Mouse (Mus musculus) heart, embryonic 10.5 days (tissue): ENCODE measurements around the gene Gm17571. TPM values are rescaled to one million over a fixed set of nuclear protein-coding genes. Genes with fewer than 3 reads are reported as not detected.

Experiments
- polyA plus RNA-seq: library from polyadenylated mRNA; unstranded; fragments of >200 nt; fragmentation: Nextera tagmentation; extraction: Ambion mirVana; gene quantifications from 2 replicates; pipeline ENCODE4 v1.2.1, GENCODE M21; 2016

Gm17571 gene
- polyA plus RNA-seq, 1 experiment from 2014 or later, result not detected

Other genes starting within 250 kb of the Gm17571 start
- gene Jrkl, start 200.9 kb downstream of the Gm17571 start, polyA plus RNA-seq, result 7.1 and 7.8 TPM in 2 replicates
- gene Ccdc82, start 199.8 kb downstream of the Gm17571 start, polyA plus RNA-seq, result 6.5 and 8.3 TPM in 2 replicates
- gene Maml2, start 148.8 kb downstream of the Gm17571 start, polyA plus RNA-seq, result 7.3 and 9.6 TPM in 2 replicates